Mouse (Mus musculus) neural tube, embryonic 12.5 days (tissue): ENCODE measurements at regions not wholly inside any gene's neighbourhood (a gene's known extent, or its start where the extent isn't known, plus 50 kb on each side); places are given as distances from the start of the nearest gene placed in this dataset.
A peak's percentile ranks its signal among the peaks of the same experiment; 100 is the strongest.

ENCODE experiments used
- ATAC-seq: fragments of 200-750 bp; cut with Nextera tagmentation; 2 replicates; pipeline ENCODE4 v1.8.0; 2017; ENCODE audit warnings: low read depth, mild to moderate bottlenecking, moderate TSS enrichment, moderate library complexity; ENCODE audit not compliant: low FRiP score
- H3K27ac ChIP-seq: fragments of 300-500 bp; sonication (generic); 2 replicates; pipeline ENCODE4 v1.5.1; 2016
- H3K27me3 ChIP-seq: fragments of 300-500 bp; sonication (generic); replicated peaks from 2 replicates; pipeline ENCODE4 v1.6.1; 2016; ENCODE audit warnings: mild to moderate bottlenecking
- H3K36me3 ChIP-seq: fragments of 300-500 bp; sonication (generic); 2 replicates; pipeline ENCODE4 v1.6.1; 2016; ENCODE audit warnings: mild to moderate bottlenecking
- H3K4me1 ChIP-seq: fragments of 300-500 bp; sonication (generic); 2 replicates; pipeline ENCODE4 v1.6.1; 2016
- H3K4me2 ChIP-seq: fragments of 300-500 bp; sonication (generic); replicated peaks from 2 replicates; pipeline ENCODE4 v1.6.1; 2016; ENCODE audit warnings: mild to moderate bottlenecking
- H3K4me3 ChIP-seq: fragments of 300-500 bp; sonication (generic); 2 replicates; pipeline ENCODE4 v1.5.1; 2016
- H3K9ac ChIP-seq: fragments of 300-500 bp; sonication (generic); 2 replicates; pipeline ENCODE4 v1.6.1; 2016; ENCODE audit warnings: mild to moderate bottlenecking
- H3K9me3 ChIP-seq: fragments of 300-500 bp; sonication (generic); 2 replicates; pipeline ENCODE4 v1.6.1; 2016; ENCODE audit warnings: mild to moderate bottlenecking
- WGBS: fragments of 180-500 bp; shearing (Covaris S2); methylation state at CpG from one replicate; pipeline ENCODE4 v1.1.7; 2016; 5-methylcytosine and 5-hydroxymethylcytosine counted together

DNA sequence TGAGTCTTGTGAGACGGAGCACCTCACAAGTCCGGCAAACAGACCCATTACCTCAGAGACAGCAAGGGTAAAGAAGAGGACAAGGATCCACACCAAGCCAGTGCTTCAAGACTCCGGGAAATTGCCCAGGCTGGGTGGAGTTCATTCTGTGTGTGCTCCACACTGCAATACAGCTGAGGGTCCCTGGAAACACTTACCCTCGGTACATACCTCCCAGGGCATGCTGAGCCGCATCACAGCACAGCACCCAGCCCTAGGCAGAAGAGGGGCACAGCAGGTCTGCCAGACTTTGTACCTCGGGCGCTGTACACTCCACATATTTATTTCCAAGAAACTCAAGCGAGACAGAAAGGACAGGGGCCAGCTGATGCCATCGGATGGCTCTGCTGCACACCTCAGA lies 54.5 kb upstream of the Cmc1 start:
- Histone ChIP-seq H3K4me2 (no peak overlapping the region), H3K27me3 (no peaks in the 10 kb centered on the region), H3K9ac (no peak overlapping the region), H3K27ac (no peak overlapping the region), H3K36me3 (no peaks in the 10 kb centered on the region), H3K4me1 (no peaks in the 10 kb centered on the region), H3K9me3 (no peaks in the 10 kb centered on the region), H3K4me3 (no peak overlapping the region)
- 88% methylated on average over 9 of the region's 9 CpGs for WGBS
- no peak for ATAC-seq

DNA sequence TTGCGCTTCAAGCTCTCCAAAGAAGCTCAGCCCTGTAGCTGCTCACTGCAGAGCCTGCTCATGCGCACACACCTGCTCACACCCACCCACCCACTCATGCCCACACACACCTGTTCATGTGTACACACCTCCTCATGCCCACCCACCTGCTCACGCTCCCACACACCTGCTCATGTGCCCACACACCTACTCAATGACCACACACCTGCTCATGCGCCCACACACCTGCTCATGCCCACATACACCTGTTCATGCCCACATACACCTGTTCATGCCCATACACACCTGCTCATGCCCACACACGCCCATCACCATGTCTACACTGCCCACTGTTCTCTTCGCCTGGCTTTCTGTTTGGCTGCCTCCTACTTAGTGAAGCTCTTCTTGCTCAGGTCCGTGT lies 56.5 kb upstream of the Cmc1 start:
- no peak overlapping the region for H3K9ac ChIP-seq
- H3K9me3 ChIP-seq: no peaks in the 10 kb centered on the region
- H3K36me3 ChIP-seq: no peaks in the 10 kb centered on the region
- no peak overlapping the region for H3K27ac ChIP-seq
- no peak overlapping the region for H3K4me2 ChIP-seq
- no peak overlapping the region for H3K4me3 ChIP-seq
- no peak for ATAC-seq
- H3K4me1 ChIP-seq: no peaks in the 10 kb centered on the region
- H3K27me3 ChIP-seq: no peaks in the 10 kb centered on the region
- WGBS: 89% methylated on average over 7 of the region's 7 CpGs

- H3K4me1 ChIP-seq: no peaks in the 10 kb centered on the region
- no peak overlapping the region for H3K4me3 ChIP-seq
These were observed 69.7 kb upstream of the Cmc1 start for GRCm38 (mm10) chr9:118219696-118220095.

GRCm38 (mm10) chr9:118221186-118221585 lies 71.2 kb upstream of the Cmc1 start:
- no peak for ATAC-seq
- Histone ChIP-seq H3K4me1 (no peaks in the 10 kb centered on the region), H3K36me3 (no peaks in the 10 kb centered on the region), H3K27me3 (no peaks in the 10 kb centered on the region), H3K27ac (no peak overlapping the region), H3K9ac (no peak overlapping the region), H3K4me3 (no peak overlapping the region), H3K9me3 (no peaks in the 10 kb centered on the region), H3K4me2 (no peak overlapping the region)
- 86% methylated on average over 14 of the region's 14 CpGs for WGBS

More at GRCm38 (mm10) chr9:118219696-118220095, 69.7 kb upstream of the Cmc1 start:
- H3K27me3 ChIP-seq: no peaks in the 10 kb centered on the region
- 0 out of 2 replicates have a peak, but pooled peaks cover 4% of the 10 kb centered on the region for H3K9me3 ChIP-seq
- no peak overlapping the region for H3K4me2 ChIP-seq
- H3K36me3 ChIP-seq: no peaks in the 10 kb centered on the region
- H3K27ac ChIP-seq: no peak overlapping the region
- H3K9ac ChIP-seq: no peak overlapping the region
- ATAC-seq: no peak
- WGBS: 97% methylated on average over 5 of the region's 5 CpGs

DNA sequence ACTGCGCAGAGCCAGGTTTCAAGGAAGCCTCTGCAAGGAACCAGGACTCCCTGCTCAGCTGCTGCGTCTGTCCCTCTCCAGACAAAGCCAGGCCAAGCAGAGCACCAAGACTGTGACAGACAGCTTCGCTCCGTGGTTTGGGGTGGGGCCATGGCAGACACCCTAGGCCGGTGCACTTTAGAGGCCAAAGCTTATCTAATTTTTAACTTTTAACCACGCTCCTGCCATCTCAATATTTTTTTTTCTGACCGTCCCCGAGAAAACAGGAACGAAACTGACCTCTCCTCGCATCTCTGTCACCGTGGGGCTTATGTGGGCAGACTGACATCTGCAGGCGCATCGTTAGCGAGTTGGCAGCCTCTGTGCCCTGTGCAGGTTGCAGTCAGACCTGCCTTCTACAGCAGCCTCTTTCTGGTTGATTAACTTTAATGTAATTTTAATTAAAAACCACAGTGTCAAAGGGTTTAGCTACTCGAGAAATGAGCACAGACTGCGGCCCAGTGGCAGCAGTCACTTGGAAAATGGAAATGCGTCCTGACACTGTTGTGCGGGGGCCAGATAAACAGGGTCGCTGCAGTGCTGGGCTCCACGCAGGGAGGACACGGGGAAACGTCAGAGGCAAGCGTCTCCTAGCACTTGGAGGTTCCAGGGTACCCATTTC lies 77.6 kb upstream of the Cmc1 start:
- no peaks in the 10 kb centered on the region for H3K27me3 ChIP-seq
- ATAC-seq: no peak
- WGBS: 68% methylated on average over 23 of the region's 23 CpGs
- no peak overlapping the region for H3K4me3 ChIP-seq
- no peak overlapping the region for H3K27ac ChIP-seq
- no peaks in the 10 kb centered on the region for H3K9me3 ChIP-seq
- H3K4me1 ChIP-seq: no peaks in the 10 kb centered on the region
- no peak overlapping the region for H3K4me2 ChIP-seq
- H3K9ac ChIP-seq: no peak overlapping the region
- no peaks in the 10 kb centered on the region for H3K36me3 ChIP-seq

- no peaks in the 10 kb centered on the region for H3K9me3 ChIP-seq
- 59% methylated on average over 19 of the region's 19 CpGs for WGBS
- H3K9ac ChIP-seq: no peak overlapping the region
- H3K36me3 ChIP-seq: no peaks in the 10 kb centered on the region
- no peaks in the 10 kb centered on the region for H3K27me3 ChIP-seq
- ATAC-seq: no peak
- H3K4me1 ChIP-seq: no peaks in the 10 kb centered on the region
- H3K27ac ChIP-seq: no peak overlapping the region
- no peak overlapping the region for H3K4me2 ChIP-seq
- H3K4me3 ChIP-seq: no peak overlapping the region
These were observed 78.9 kb upstream of the Cmc1 start for GRCm38 (mm10) chr9:118228691-118229427.

DNA sequence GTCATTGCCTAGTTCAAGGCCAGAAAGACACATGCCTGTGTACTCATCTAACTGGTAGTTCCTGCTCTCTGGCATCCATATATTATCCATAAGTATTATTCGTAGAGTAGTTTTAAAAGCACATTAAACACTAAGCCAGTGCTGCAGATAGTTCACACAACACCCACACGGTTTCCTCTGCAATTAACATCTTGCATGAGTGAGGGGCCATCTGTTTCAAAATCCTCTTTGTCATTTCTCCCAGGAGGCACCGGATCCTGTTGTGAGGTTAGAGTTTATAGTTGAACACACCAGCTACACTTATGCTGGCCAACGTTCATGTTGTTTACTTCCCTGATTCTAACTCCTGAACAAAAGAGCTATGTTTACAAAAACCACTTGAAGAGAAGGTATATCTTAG lies 90.7 kb upstream of the Cmc1 start:
- Histone ChIP-seq H3K36me3 (no peaks in the 10 kb centered on the region), H3K4me2 (no peak overlapping the region), H3K4me1 (no peaks in the 10 kb centered on the region), H3K27ac (no peak overlapping the region), H3K4me3 (no peak overlapping the region), H3K9ac (no peak overlapping the region), H3K27me3 (no peaks in the 10 kb centered on the region), H3K9me3 (no peaks in the 10 kb centered on the region)
- WGBS: 68% methylated on average over 4 of the region's 4 CpGs
- ATAC-seq: no peak

DNA sequence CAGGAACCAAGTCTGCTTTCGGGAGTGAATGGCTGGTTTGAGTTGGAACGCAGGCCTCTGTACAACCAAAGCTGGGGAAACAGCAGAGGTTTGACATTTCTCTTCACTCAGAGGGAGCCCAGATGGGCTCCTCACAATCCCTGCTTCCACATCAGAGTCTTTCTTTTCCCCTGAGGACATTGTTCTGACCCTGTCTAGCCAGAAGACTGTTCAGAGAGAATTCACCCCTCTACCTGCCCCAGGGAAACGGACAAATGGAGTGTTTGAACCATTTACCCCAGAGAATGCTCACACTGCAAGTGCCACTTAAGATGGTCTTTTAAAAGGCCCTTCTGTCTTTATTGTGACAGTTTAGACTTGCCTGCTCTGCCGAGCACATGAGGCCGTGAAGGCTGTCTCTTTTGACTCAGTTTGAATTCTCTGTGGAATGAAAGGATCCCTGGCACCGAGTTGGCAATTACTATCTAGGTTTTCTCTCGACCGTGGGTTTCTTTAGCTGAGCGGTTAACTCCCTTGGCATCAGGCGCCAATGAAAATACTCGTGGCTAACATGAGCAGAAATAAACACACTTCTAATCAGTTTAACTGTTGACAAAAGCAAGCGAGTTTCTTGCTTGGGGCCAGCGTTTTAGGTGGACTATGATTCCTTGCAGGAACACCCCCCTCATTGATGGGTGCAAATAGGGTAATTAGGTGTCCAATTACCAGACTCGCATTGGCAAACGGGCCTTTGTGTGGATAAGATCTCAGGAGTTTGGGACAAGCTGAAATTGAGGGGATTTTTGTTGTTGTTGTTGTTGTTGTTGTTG lies 97.0 kb upstream of the Cmc1 start:
- H3K36me3 ChIP-seq: no peaks in the 10 kb centered on the region
- H3K4me2 ChIP-seq: no peak overlapping the region
- H3K27ac ChIP-seq: no peak overlapping the region
- H3K4me3 ChIP-seq: no peak overlapping the region
- WGBS: 30% methylated on average over 15 of the region's 15 CpGs
- H3K9me3 ChIP-seq: no peaks in the 10 kb centered on the region
- H3K9ac ChIP-seq: no peak overlapping the region
- no peaks in the 10 kb centered on the region for H3K4me1 ChIP-seq
- H3K27me3 ChIP-seq: no peaks in the 10 kb centered on the region
- ATAC-seq: no peak

DNA sequence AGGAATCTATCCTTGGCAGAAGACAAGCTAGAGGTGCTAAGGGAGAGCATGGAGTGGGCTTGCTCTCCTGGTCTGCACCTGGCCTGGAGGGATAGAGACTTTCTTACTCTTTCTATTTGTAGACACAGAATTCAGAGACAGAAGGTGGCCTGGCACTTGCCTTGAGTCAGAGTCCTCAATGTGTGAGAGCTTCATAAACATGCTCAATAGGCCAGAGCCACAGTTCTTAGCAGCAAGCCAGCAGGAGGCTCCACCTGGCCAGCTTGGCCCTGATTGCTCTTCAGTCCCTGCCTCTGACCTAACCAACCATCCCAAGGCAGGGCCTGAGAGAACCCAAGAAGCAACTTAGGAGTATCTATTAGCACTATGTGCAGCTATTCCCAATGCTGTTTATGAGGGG lies 103.9 kb upstream of the Cmc1 start:
- Histone ChIP-seq H3K9ac (no peak overlapping the region), H3K4me1 (peaks cover 6% of the 10 kb centered on the region; the same call in 1 of the 2 replicates), H3K27me3 (0 out of 2 replicates have a peak, but pooled peaks cover 3% of the 10 kb centered on the region), H3K4me2 (no peak overlapping the region), H3K9me3 (no peaks in the 10 kb centered on the region), H3K27ac (no peak overlapping the region), H3K36me3 (no peaks in the 10 kb centered on the region), H3K4me3 (no peak overlapping the region)
- no peak for ATAC-seq

DNA sequence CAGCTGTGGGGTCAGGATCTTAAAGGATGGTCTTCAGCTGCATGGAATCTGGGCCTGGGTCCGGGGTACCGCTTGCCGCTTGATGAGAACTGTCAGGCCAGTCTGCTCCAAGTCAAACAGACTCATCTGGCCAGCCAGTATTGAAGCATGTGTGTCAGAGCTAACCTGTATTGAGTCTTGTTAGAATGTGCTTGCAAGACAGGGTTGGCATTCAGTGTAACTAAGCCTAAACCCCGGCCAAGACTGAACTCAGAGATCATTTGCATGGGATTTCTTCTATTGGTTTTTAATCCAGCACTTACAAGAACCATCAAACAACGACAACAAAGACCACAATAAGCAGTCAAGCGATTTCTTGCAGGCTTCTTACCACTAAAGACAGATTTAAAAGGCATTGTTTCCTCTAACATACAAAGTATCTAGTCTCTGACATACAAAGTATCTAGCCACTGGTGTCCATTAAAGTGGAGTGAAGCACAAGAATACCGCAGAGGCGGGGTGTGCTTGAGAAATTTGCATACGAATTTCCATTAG lies 105.3 kb upstream of the Cmc1 start:
- 0 out of 2 replicates have a peak, but pooled peaks cover 3% of the 10 kb centered on the region for H3K27me3 ChIP-seq
- no peaks in the 10 kb centered on the region for H3K9me3 ChIP-seq
- no peak overlapping the region for H3K4me3 ChIP-seq
- H3K27ac ChIP-seq: no peak overlapping the region
- 38% methylated on average over 9 of the region's 9 CpGs for WGBS
- H3K4me1 ChIP-seq: peaks cover 6% of the 10 kb centered on the region; the same call in 1 of the 2 replicates
- H3K4me2 ChIP-seq: peak overlapping the region; percentile 10; the same call in 1 of the 2 replicates
- no peak; the same call in 1 of the 2 replicates for ATAC-seq
- H3K9ac ChIP-seq: no peak overlapping the region
- H3K36me3 ChIP-seq: no peaks in the 10 kb centered on the region

DNA sequence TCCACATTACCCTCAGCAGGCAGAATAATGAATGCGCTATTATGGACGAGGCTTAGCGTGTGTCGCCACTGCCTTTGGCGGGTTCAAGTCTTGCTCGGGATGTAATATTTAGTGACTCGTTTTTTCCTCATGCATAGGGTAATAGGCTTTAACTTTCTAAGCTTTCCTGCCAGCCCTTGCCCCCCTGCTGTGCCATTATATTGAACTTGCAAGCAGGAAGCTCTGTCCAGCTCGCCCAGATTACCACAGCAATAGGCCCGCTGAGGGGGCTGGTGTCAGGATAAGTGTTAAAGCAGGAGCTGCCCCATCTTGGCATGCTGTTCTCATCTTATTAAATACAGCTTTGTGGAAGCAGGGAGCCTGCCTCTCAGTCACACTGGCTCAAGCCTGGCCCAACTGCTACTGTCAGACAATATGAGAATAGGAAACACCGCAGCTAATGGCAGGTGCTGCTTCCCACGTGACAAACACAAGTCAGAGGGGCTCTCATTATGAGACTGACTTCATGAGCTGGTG lies 105.8 kb upstream of the Cmc1 start:
- no peak overlapping the region for H3K4me3 ChIP-seq
- 0 out of 2 replicates have a peak, but pooled peaks cover 3% of the 10 kb centered on the region for H3K27me3 ChIP-seq
- no peaks in the 10 kb centered on the region for H3K9me3 ChIP-seq
- ATAC-seq: peak; percentile 87
- no peaks in the 10 kb centered on the region for H3K36me3 ChIP-seq
- H3K9ac ChIP-seq: no peak overlapping the region
- H3K4me2 ChIP-seq: peak overlapping the region; percentile 10; the same call in 1 of the 2 replicates
- no peak overlapping the region for H3K27ac ChIP-seq
- H3K4me1 ChIP-seq: peaks cover 6% of the 10 kb centered on the region; the same call in 1 of the 2 replicates
- 4% methylated on average over 11 of the region's 11 CpGs for WGBS

- H3K4me1 ChIP-seq: no peaks in the 10 kb centered on the region
These were observed 116.3 kb upstream of the Cmc1 start for GRCm38 (mm10) chr9:118266298-118266697.

More at GRCm38 (mm10) chr9:118266298-118266697, 116.3 kb upstream of the Cmc1 start:
- Histone ChIP-seq H3K9me3 (no peaks in the 10 kb centered on the region), H3K27me3 (no peaks in the 10 kb centered on the region), H3K9ac (no peak overlapping the region), H3K36me3 (no peaks in the 10 kb centered on the region), H3K27ac (no peak overlapping the region), H3K4me3 (no peak overlapping the region), H3K4me2 (no peak overlapping the region)
- WGBS: 61% methylated on average over 5 of the region's 5 CpGs
- ATAC-seq: no peak
